Mouse (Mus musculus): ENCODE measurements at regions not wholly inside any gene's neighbourhood (a gene's known extent, or its start where the extent isn't known, plus 50 kb on each side); places are given as distances from the start of the nearest gene placed in this dataset.

DNA sequence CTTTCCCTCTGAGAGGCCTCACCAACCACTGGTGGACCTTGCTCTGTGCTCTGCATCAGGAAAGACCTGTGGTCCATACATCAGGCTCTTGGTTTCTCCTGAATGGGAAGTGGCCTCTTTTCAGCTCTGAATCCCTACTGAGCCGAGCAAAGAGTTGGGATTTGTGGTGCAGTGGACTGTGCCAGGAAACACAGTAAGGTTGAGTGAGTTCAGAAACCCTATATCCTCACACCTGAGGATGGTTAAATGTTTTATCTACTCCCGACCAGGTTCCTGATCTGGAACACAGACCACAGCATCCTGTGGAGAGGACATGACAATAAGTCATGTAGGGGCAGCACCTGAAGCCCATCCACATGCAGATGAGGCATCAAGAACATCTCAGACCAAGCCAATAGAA is 73.4 kb upstream of the Tprg start:
- no peak for ATAC-seq (ENCODE audit: extremely low read depth, insufficient number of reproducible peaks, low FRiP score, low TSS enrichment)
- H3K36me3 ChIP-seq: no peaks in the 10 kb centered on the region
- H3K4me3 ChIP-seq: no peak overlapping the region
- WGBS: 52% methylated on average over 2 of the region's 2 CpGs
- no peak overlapping the region for H3K4me2 ChIP-seq
- no peaks in the 10 kb centered on the region for H3K4me1 ChIP-seq
- no peaks in the 10 kb centered on the region for H3K27me3 ChIP-seq (replicated peaks)
- no peak overlapping the region for H3K9ac ChIP-seq
- no peaks in the 10 kb centered on the region for H3K9me3 ChIP-seq
- no peak overlapping the region for H3K27ac ChIP-seq (replicated peaks)

- 72% methylated on average over 6 of the region's 6 CpGs for WGBS
- Histone ChIP-seq H3K4me3 (no peak overlapping the region), H3K27me3 (replicated peaks) (no peaks in the 10 kb centered on the region), H3K4me2 (no peak overlapping the region), H3K9me3 (no peaks in the 10 kb centered on the region), H3K4me1 (no peaks in the 10 kb centered on the region), H3K36me3 (no peaks in the 10 kb centered on the region), H3K9ac (no peak overlapping the region), H3K27ac (replicated peaks) (no peak overlapping the region)
- no peak for ATAC-seq (ENCODE audit: extremely low read depth, insufficient number of reproducible peaks, low FRiP score, low TSS enrichment)
Measured at GRCm38 (mm10) chr16:25220552-25220951, 66.1 kb upstream of the Tprg start.

DNA sequence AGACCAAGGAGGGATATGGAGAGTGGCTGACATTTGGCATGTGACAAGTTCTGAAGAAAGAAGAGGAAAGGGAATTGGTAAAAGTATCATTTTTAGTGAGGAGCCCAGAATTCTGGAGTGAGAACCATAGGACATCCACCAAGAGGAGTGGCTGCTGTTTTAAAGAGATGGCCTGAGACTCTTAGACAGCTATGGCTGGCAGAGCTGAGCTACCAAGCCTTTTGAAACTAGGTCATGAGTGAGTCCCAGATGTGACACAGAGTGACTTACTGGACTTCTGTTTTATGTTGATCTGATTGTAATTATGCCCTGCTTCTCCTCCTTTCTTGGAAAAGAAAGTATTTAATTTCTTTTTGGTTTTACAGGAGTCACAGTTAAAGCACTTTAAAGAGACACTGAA is 61.8 kb upstream of the Tprg start:
- ATAC-seq (ENCODE audit: extremely low read depth, insufficient number of reproducible peaks, low FRiP score, low TSS enrichment): no peak
- Histone ChIP-seq H3K4me1 (no peaks in the 10 kb centered on the region), H3K4me3 (no peak overlapping the region), H3K27ac (replicated peaks) (no peak overlapping the region), H3K27me3 (replicated peaks) (no peaks in the 10 kb centered on the region), H3K9ac (no peak overlapping the region), H3K4me2 (no peak overlapping the region), H3K9me3 (no peaks in the 10 kb centered on the region), H3K36me3 (no peaks in the 10 kb centered on the region)
